Mouse (Mus musculus) right cerebral cortex, adult 18-20 months (tissue): ENCODE results near the gene Zfp503.

Experiments used
- DNase-seq: peaks from one replicate; pipeline ENCODE4 v3.0.0; 2022; ENCODE audit warnings: mixed read lengths

Gene Zfp503

GRCm38 (mm10) chr14:21993251-21994060 lies 4.1 kb upstream of the Zfp503 start:
- no peak for DNase-seq

GRCm38 (mm10) chr14:21992321-21992885 lies 3.0 kb upstream of the Zfp503 start:
- DNase-seq = no peak

GRCm38 (mm10) chr14:21991856-21992255 lies 2.5 kb upstream of the Zfp503 start:
- DNase-seq = no peak

- no peak for DNase-seq
Observed at GRCm38 (mm10) chr14:21991251-21991780, 1.9 kb upstream of the Zfp503 start.

GRCm38 (mm10) chr14:21990321-21991021 lies 1.1 kb upstream of the Zfp503 start:
- no peak for DNase-seq

- DNase-seq = no peak
Observed at GRCm38 (mm10) chr14:21988577-21989290, 667 bp downstream of the Zfp503 start.

GRCm38 (mm10) chr14:21987660-21988576 lies 1.5 kb downstream of the Zfp503 start:
- DNase-seq = peak; percentile 94

GRCm38 (mm10) chr14:21986733-21987659 lies 2.4 kb downstream of the Zfp503 start:
- no peak for DNase-seq

GRCm38 (mm10) chr14:21985981-21986732 lies 3.2 kb downstream of the Zfp503 start:
- DNase-seq = peak; percentile 83

GRCm38 (mm10) chr14:21985426-21985931 lies 3.9 kb downstream of the Zfp503 start:
- no peak for DNase-seq

GRCm38 (mm10) chr14:21984757-21985425 lies 4.5 kb downstream of the Zfp503 start:
- DNase-seq = no peak

- DNase-seq = no peak
Observed at GRCm38 (mm10) chr14:21983950-21984730, 5.3 kb downstream of the Zfp503 start.

GRCm38 (mm10) chr14:21983311-21983949 lies 6.0 kb downstream of the Zfp503 start:
- DNase-seq = no peak

GRCm38 (mm10) chr14:21982592-21983310 lies 6.7 kb downstream of the Zfp503 start:
- DNase-seq = no peak

GRCm38 (mm10) chr14:21982096-21982591 lies 7.3 kb downstream of the Zfp503 start:
- DNase-seq = no peak

GRCm38 (mm10) chr14:21981462-21981861 lies 7.9 kb downstream of the Zfp503 start:
- DNase-seq = peak; percentile 66

- DNase-seq = no peak
Observed at GRCm38 (mm10) chr14:21968978-21969377, 20.4 kb downstream of the Zfp503 start.
